Mouse (Mus musculus): ENCODE data around the gene Ankrd2. TPM values are rescaled to one million over a fixed set of nuclear protein-coding genes. Genes with fewer than 3 reads are reported as not detected.
A peak's percentile ranks its signal among the peaks of the same experiment; 100 is the strongest.

Gene Ankrd2
- polyA plus RNA-seq (2011; ENCODE audit: insufficient read length, low read depth, missing spikeins): not detected in 2 replicates

GRCm38 (mm10) chr19:42035456-42036248 lies at the start of gene Ankrd2:
Gene Ankrd2 (plus strand): TSS chr19:42036000.
- Histone ChIP-seq H3K4me1 (ENCODE audit: control insufficient read depth, insufficient read depth, low read length) (peaks cover 5% of the 10 kb centered on the region), H3K4me3 (ENCODE audit: insufficient read depth, low read length) (no peak within 1 kb of the TSS), H3K27ac (ENCODE audit: insufficient read depth, low read length) (peak within 1 kb of the TSS; percentile 19; the same call in 1 of the 2 replicates)
- peak; percentile 84 for TF ChIP-seq CTCF (IDR thresholded peaks at IDR 0.05; ENCODE audit: borderline replicate concordance, insufficient read depth, low read length)
- TF ChIP-seq POLR2A (IDR thresholded peaks at IDR 0.05; ENCODE audit: low read depth, low read length): no peak

- TF ChIP-seq POLR2A (IDR thresholded peaks at IDR 0.05; ENCODE audit: low read depth, low read length): no peak
- TF ChIP-seq CTCF (IDR thresholded peaks at IDR 0.05; ENCODE audit: borderline replicate concordance, insufficient read depth, low read length): no peak
Observed at GRCm38 (mm10) chr19:41987206-41987605, 48.6 kb upstream of the Ankrd2 start.

GRCm38 (mm10) chr19:41989810-41990209 lies 46.0 kb upstream of the Ankrd2 start:
- TF ChIP-seq CTCF (IDR thresholded peaks at IDR 0.05; ENCODE audit: borderline replicate concordance, insufficient read depth, low read length) (no peak), POLR2A (IDR thresholded peaks at IDR 0.05; ENCODE audit: low read depth, low read length) (no peak)
- H3K4me1 ChIP-seq (ENCODE audit: control insufficient read depth, insufficient read depth, low read length): peaks cover 17% of the 10 kb centered on the region
- H3K4me3 ChIP-seq (ENCODE audit: insufficient read depth, low read length): no peak overlapping the region
- no peak overlapping the region for H3K27ac ChIP-seq (ENCODE audit: insufficient read depth, low read length)

More at GRCm38 (mm10) chr19:41987206-41987605, 48.6 kb upstream of the Ankrd2 start:
- no peak overlapping the region for H3K4me3 ChIP-seq (ENCODE audit: insufficient read depth, low read length)
- H3K27ac ChIP-seq (ENCODE audit: insufficient read depth, low read length): no peak overlapping the region
- peaks cover 10% of the 10 kb centered on the region for H3K4me1 ChIP-seq (ENCODE audit: control insufficient read depth, insufficient read depth, low read length)

GRCm38 (mm10) chr19:41991926-41992477 lies 43.8 kb upstream of the Ankrd2 start:
- Histone ChIP-seq H3K4me3 (ENCODE audit: insufficient read depth, low read length) (no peak overlapping the region), H3K27ac (ENCODE audit: insufficient read depth, low read length) (peak overlapping the region; percentile 60), H3K4me1 (ENCODE audit: control insufficient read depth, insufficient read depth, low read length) (peaks cover 27% of the 10 kb centered on the region)
- TF ChIP-seq CTCF (IDR thresholded peaks at IDR 0.05; ENCODE audit: borderline replicate concordance, insufficient read depth, low read length): no peak
- TF ChIP-seq POLR2A (IDR thresholded peaks at IDR 0.05; ENCODE audit: low read depth, low read length): no peak

GRCm38 (mm10) chr19:41992971-41993370 lies 42.8 kb upstream of the Ankrd2 start:
- peak overlapping the region; percentile 60; the same call in 1 of the 2 replicates for H3K27ac ChIP-seq (ENCODE audit: insufficient read depth, low read length)

GRCm38 (mm10) chr19:41993484-41993883 lies 42.3 kb upstream of the Ankrd2 start:
- Histone ChIP-seq H3K4me1 (ENCODE audit: control insufficient read depth, insufficient read depth, low read length) (peaks cover 26% of the 10 kb centered on the region), H3K4me3 (ENCODE audit: insufficient read depth, low read length) (no peak overlapping the region), H3K27ac (ENCODE audit: insufficient read depth, low read length) (peak overlapping the region; percentile 60)
- TF ChIP-seq CTCF (IDR thresholded peaks at IDR 0.05; ENCODE audit: borderline replicate concordance, insufficient read depth, low read length) (no peak), POLR2A (IDR thresholded peaks at IDR 0.05; ENCODE audit: low read depth, low read length) (no peak)

More at GRCm38 (mm10) chr19:41992971-41993370, 42.8 kb upstream of the Ankrd2 start:
- peaks cover 26% of the 10 kb centered on the region for H3K4me1 ChIP-seq (ENCODE audit: control insufficient read depth, insufficient read depth, low read length)
- TF ChIP-seq POLR2A (IDR thresholded peaks at IDR 0.05; ENCODE audit: low read depth, low read length) (no peak), CTCF (IDR thresholded peaks at IDR 0.05; ENCODE audit: borderline replicate concordance, insufficient read depth, low read length) (no peak)
- no peak overlapping the region for H3K4me3 ChIP-seq (ENCODE audit: insufficient read depth, low read length)

- Histone ChIP-seq H3K27ac (ENCODE audit: insufficient read depth, low read length) (0 out of 2 replicates have a peak overlapping the region, but pooled peaks have one; percentile 16), H3K4me1 (ENCODE audit: control insufficient read depth, insufficient read depth, low read length) (peaks cover 29% of the 10 kb centered on the region), H3K4me3 (ENCODE audit: insufficient read depth, low read length) (no peak overlapping the region)
- TF ChIP-seq POLR2A (IDR thresholded peaks at IDR 0.05; ENCODE audit: low read depth, low read length) (no peak), CTCF (IDR thresholded peaks at IDR 0.05; ENCODE audit: borderline replicate concordance, insufficient read depth, low read length) (no peak)
Observed at GRCm38 (mm10) chr19:41994023-41994422, 41.8 kb upstream of the Ankrd2 start.

GRCm38 (mm10) chr19:41995483-41995882 lies 40.3 kb upstream of the Ankrd2 start:
- Histone ChIP-seq H3K4me1 (ENCODE audit: control insufficient read depth, insufficient read depth, low read length) (peaks cover 31% of the 10 kb centered on the region), H3K27ac (ENCODE audit: insufficient read depth, low read length) (no peak overlapping the region), H3K4me3 (ENCODE audit: insufficient read depth, low read length) (no peak overlapping the region)
- TF ChIP-seq CTCF (IDR thresholded peaks at IDR 0.05; ENCODE audit: borderline replicate concordance, insufficient read depth, low read length) (no peak), POLR2A (IDR thresholded peaks at IDR 0.05; ENCODE audit: low read depth, low read length) (no peak)

GRCm38 (mm10) chr19:41997090-41997489 lies 38.7 kb upstream of the Ankrd2 start:
- TF ChIP-seq POLR2A (IDR thresholded peaks at IDR 0.05; ENCODE audit: low read depth, low read length) (no peak), CTCF (IDR thresholded peaks at IDR 0.05; ENCODE audit: borderline replicate concordance, insufficient read depth, low read length) (no peak)
- 0 out of 2 replicates have a peak overlapping the region, but pooled peaks have one; percentile 12 for H3K27ac ChIP-seq (ENCODE audit: insufficient read depth, low read length)
- H3K4me3 ChIP-seq (ENCODE audit: insufficient read depth, low read length): no peak overlapping the region
- H3K4me1 ChIP-seq (ENCODE audit: control insufficient read depth, insufficient read depth, low read length): peaks cover 26% of the 10 kb centered on the region

Measured in embryonic fibroblast, embryonic 13.5 days (primary cell).